Mouse (Mus musculus): ENCODE results near the gene Ap5b1. TPM values are rescaled to one million over a fixed set of nuclear protein-coding genes. Genes with fewer than 3 reads are reported as not detected.

The Ap5b1 gene
- polyA plus RNA-seq (2012; rRNA removed) = 5.1 and 5.6 TPM in 2 replicates

DNA sequence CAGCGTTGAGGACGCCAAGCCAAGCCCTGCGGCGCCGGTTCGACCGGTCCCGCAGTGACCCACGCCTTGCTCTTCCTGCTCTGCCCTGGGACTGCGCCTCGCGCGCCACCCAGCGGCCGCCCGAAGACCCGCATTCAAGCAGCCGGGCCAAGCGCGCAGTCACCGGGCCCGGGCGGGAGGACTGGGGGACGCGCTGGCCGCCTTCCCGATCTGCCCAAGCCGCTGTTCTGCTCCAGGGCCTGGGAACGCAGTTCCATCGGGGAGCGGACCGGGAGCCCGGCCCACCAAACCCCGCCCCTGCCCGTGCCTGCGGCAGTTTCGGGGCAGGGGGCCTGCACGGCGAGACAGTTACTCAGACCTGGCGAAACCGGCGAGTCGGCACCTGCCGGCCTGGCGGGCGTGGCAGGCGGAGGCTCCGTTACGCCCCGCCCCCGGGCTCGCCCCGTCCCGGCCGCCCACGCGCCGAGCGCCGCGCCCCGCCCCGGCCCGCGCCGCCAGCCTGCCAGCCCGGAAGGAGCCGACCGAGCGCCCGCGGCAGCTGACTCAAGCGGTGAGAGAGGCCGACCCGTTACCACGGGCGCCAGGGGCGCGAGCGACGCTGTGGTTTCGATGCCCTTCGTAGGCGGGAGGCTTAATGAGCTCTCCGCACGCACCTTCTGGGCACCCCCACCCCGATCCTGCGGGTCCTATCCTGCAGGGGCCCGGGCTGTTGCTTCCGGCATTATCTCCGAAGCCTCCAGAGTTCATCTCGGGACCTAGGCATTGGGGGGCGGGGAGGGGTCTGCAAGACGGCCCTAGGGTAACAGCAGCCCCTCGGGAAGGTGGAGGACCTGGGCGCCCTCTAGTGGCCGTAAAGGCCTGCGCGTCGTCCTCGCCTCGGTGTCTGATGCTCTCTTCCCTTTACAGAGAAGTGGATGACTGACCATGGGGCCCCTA lies at the start of gene Ap5b1:
TSS of gene Ap5b1 (plus strand) at position 492 of the 936 bp plus-strand sequence.
- peak; percentile 80 for TF ChIP-seq CTCF (IDR thresholded peaks at IDR 0.05; ENCODE audit: borderline replicate concordance, insufficient read depth, low read depth, low read length)
- TF ChIP-seq POLR2A (IDR thresholded peaks at IDR 0.05; ENCODE audit: borderline replicate concordance, insufficient read depth, low read length) = peak; percentile 60
- Histone ChIP-seq H3K4me3 (replicated peaks; ENCODE audit: insufficient read depth, low read depth, low read length) (peak within 1 kb of the TSS; percentile 73), H3K4me1 (ENCODE audit: control insufficient read depth, insufficient read depth, low read length) (peaks cover 8% of the 10 kb centered on the region), H3K27me3 (ENCODE audit: control insufficient read depth, insufficient read depth, low read length) (no peaks in the 10 kb centered on the region), H3K27ac (ENCODE audit: insufficient read depth, low read length) (peak within 1 kb of the TSS; percentile 93)
- WGBS = under 1% methylated on average over 102 of the region's 102 CpGs
- DNase-seq = peak; percentile 93 to 96

DNA sequence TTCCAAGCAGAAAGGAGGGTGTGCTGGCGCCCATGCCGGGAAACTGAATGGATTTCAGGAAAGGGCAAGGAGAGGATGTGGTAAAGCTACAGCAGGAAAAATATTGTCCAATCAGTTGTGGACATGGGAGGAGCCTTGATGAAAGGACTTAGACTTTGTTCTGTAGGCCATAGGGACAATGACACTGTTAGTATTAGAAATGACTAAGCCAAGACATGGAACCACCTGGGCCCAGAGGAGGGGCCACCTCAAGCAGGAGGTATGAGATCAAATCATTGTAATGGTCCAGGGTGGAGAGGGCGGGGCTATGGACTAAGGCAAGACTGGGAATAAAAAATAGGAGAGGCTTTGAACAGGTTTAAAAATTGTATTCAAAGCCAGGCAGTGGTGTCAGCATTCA lies 49.1 kb upstream of the Ap5b1 start:
- H3K4me3 ChIP-seq (replicated peaks; ENCODE audit: insufficient read depth, low read depth, low read length) = no peak overlapping the region
- WGBS = 89% methylated on average over 3 of the region's 3 CpGs

DNA sequence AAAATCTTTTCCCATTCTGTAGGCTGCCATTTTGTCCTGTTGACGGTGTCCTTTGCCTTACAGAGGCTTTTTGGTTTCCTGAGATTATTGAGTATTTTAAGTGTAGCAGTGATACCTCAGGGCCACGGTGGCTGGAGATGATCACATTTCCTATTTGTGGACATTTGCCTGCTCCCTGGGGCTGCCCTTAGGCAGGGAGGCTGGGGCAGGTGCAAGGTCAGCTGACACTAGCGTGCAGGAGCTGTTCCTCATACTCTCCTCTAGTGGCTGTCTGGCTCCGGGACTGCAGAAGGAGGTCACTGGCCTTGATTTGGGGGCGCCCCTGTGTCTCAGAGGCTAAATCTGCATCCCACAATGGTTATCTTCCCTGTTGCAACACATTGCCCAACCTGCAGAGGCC lies 42.6 kb upstream of the Ap5b1 start:
- Histone ChIP-seq H3K27me3 (ENCODE audit: control insufficient read depth, insufficient read depth, low read length) (no peaks in the 10 kb centered on the region), H3K27ac (ENCODE audit: insufficient read depth, low read length) (no peak overlapping the region), H3K4me3 (replicated peaks; ENCODE audit: insufficient read depth, low read depth, low read length) (no peak overlapping the region), H3K4me1 (ENCODE audit: control insufficient read depth, insufficient read depth, low read length) (0 out of 2 replicates have a peak, but pooled peaks cover 3% of the 10 kb centered on the region)
- WGBS = 84% methylated on average over 5 of the region's 5 CpGs
- no peak for DNase-seq
- TF ChIP-seq POLR2A (IDR thresholded peaks at IDR 0.05; ENCODE audit: borderline replicate concordance, insufficient read depth, low read length) (no peak), CTCF (IDR thresholded peaks at IDR 0.05; ENCODE audit: borderline replicate concordance, insufficient read depth, low read depth, low read length) (no peak)

More for the DNA sequence above, 49.1 kb upstream of the Ap5b1 start:
- TF ChIP-seq CTCF (IDR thresholded peaks at IDR 0.05; ENCODE audit: borderline replicate concordance, insufficient read depth, low read depth, low read length) (no peak), POLR2A (IDR thresholded peaks at IDR 0.05; ENCODE audit: borderline replicate concordance, insufficient read depth, low read length) (no peak)
- H3K27me3 ChIP-seq (ENCODE audit: control insufficient read depth, insufficient read depth, low read length) = no peaks in the 10 kb centered on the region
- DNase-seq = no peak
- no peaks in the 10 kb centered on the region for H3K4me1 ChIP-seq (ENCODE audit: control insufficient read depth, insufficient read depth, low read length)
- H3K27ac ChIP-seq (ENCODE audit: insufficient read depth, low read length) = no peak overlapping the region

DNA sequence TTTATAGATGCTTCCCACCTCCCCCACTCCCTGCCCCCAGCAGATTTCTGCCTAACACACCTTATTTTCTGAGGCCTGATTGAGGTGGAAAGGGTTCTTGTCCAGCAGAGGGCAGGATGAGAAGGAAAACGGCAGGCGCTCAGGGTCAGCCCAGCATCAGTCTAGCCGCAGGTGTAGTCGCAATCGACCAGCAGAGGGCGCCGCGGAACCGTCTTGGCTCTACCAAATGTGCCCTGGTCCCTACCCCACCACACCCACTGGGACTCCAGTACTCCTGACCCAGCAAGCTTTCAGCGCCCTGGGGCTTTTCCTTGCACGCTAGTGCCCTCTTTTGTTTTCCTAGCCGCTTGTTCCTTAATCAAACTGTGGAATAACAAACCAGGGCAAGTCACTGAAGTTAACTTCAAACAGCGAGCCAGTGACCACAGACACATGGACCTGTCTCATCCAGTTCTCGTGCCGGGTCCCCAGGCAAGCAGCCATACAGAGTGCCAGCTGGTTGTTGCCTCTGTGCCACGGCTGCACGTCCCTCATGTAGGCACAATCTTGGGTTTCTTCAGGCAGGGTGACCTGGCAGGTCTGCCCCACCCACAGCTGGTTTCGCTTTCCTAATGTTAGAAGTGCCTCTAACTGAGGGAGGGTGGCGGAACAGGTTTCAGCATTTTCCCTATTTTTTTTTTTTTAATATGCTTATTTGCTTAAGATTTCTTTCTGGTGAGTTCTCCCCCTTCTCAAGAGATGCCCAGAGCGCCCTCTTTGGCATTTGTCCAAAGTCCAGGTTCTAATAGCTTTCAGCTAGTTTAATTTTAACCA lies 38.3 kb upstream of the Ap5b1 start:
- Histone ChIP-seq H3K4me3 (replicated peaks; ENCODE audit: insufficient read depth, low read depth, low read length) (peak overlapping the region; percentile 24), H3K27me3 (ENCODE audit: control insufficient read depth, insufficient read depth, low read length) (no peaks in the 10 kb centered on the region), H3K4me1 (ENCODE audit: control insufficient read depth, insufficient read depth, low read length) (0 out of 2 replicates have a peak, but pooled peaks cover 3% of the 10 kb centered on the region), H3K27ac (ENCODE audit: insufficient read depth, low read length) (no peak overlapping the region)
- DNase-seq = peak; percentile 93 to 98
- TF ChIP-seq POLR2A (IDR thresholded peaks at IDR 0.05; ENCODE audit: borderline replicate concordance, insufficient read depth, low read length) (no peak), CTCF (IDR thresholded peaks at IDR 0.05; ENCODE audit: borderline replicate concordance, insufficient read depth, low read depth, low read length) (peak; percentile 98)
- 3% methylated on average over 20 of the region's 20 CpGs for WGBS

DNA sequence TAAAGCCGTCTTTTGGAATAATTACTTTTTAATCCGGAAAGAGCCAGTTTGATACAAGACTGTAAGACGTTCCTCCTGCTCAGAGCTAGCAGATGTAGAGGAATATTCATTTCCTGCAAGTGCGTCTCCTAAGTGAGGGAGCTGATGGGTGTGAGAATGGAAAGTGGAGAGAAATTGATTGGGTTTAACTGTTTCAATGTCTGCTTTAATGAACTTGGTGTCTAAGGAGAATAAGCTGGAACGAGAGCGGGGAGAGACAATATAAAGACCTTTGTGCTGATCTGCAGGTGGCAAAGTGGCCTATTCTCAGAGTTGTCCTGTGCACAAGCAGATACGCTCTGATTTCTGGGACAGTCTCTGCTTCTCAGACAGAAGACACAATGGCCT lies 37.7 kb upstream of the Ap5b1 start:
- Histone ChIP-seq H3K27me3 (ENCODE audit: control insufficient read depth, insufficient read depth, low read length) (no peaks in the 10 kb centered on the region), H3K4me1 (ENCODE audit: control insufficient read depth, insufficient read depth, low read length) (0 out of 2 replicates have a peak, but pooled peaks cover 3% of the 10 kb centered on the region), H3K27ac (ENCODE audit: insufficient read depth, low read length) (no peak overlapping the region), H3K4me3 (replicated peaks; ENCODE audit: insufficient read depth, low read depth, low read length) (no peak overlapping the region)
- TF ChIP-seq CTCF (IDR thresholded peaks at IDR 0.05; ENCODE audit: borderline replicate concordance, insufficient read depth, low read depth, low read length) = no peak
- TF ChIP-seq POLR2A (IDR thresholded peaks at IDR 0.05; ENCODE audit: borderline replicate concordance, insufficient read depth, low read length) = no peak
- no peak for DNase-seq
- WGBS = 33% methylated on average over 7 of the region's 7 CpGs

DNA sequence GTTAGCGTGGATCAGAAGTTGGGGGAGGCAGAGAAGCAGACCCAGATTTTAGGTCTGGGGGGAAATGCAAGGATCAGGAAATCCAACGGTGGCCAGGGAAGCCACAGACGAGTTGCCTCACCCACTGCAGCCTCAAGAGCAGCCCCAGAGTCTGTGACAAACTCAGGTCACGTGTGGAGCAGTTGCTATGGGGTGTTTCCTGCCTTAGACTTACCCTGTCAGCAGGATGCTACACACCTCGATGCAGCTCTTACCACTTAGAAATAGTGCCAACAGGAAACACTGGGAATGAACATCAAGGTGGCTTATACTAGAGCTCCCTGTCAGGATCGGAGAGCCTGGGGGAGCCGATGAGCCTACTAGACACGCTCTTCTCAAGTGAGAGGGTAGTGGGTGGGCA lies 35.3 kb upstream of the Ap5b1 start:
- no peak for DNase-seq
- no peak overlapping the region for H3K27ac ChIP-seq (ENCODE audit: insufficient read depth, low read length)
- no peak overlapping the region for H3K4me3 ChIP-seq (replicated peaks; ENCODE audit: insufficient read depth, low read depth, low read length)
- TF ChIP-seq CTCF (IDR thresholded peaks at IDR 0.05; ENCODE audit: borderline replicate concordance, insufficient read depth, low read depth, low read length) (no peak), POLR2A (IDR thresholded peaks at IDR 0.05; ENCODE audit: borderline replicate concordance, insufficient read depth, low read length) (no peak)
- 83% methylated on average over 8 of the region's 8 CpGs for WGBS
- no peaks in the 10 kb centered on the region for H3K27me3 ChIP-seq (ENCODE audit: control insufficient read depth, insufficient read depth, low read length)
- H3K4me1 ChIP-seq (ENCODE audit: control insufficient read depth, insufficient read depth, low read length) = 0 out of 2 replicates have a peak, but pooled peaks cover 3% of the 10 kb centered on the region

DNA sequence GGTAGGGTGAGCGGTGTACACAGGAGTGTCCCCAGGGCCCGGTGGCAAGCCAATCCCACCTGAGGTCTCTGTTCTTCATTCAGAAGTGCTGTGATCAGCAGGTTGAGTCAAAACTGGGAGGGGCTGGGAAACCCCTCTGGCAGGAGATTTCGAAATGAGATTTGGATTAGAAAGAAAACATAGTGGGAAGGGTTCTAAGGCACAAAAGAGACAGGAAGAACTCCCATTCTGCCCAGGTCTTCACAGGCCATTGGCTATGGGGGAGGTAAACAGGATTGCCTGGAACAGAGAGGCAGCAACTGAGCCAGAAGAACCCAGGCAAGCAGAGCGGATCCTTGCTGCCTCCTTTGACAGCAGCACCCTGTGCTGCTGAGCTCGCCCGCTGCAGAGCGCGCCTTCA lies 29.0 kb upstream of the Ap5b1 start:
- Histone ChIP-seq H3K27me3 (ENCODE audit: control insufficient read depth, insufficient read depth, low read length) (no peaks in the 10 kb centered on the region), H3K27ac (ENCODE audit: insufficient read depth, low read length) (no peak overlapping the region), H3K4me3 (replicated peaks; ENCODE audit: insufficient read depth, low read depth, low read length) (no peak overlapping the region), H3K4me1 (ENCODE audit: control insufficient read depth, insufficient read depth, low read length) (no peaks in the 10 kb centered on the region)
- TF ChIP-seq POLR2A (IDR thresholded peaks at IDR 0.05; ENCODE audit: borderline replicate concordance, insufficient read depth, low read length) (no peak), CTCF (IDR thresholded peaks at IDR 0.05; ENCODE audit: borderline replicate concordance, insufficient read depth, low read depth, low read length) (no peak)
- no peak for DNase-seq
- WGBS = 66% methylated on average over 8 of the region's 8 CpGs

Measured in cerebellum, adult 2 months (tissue).